Mouse (Mus musculus): ENCODE data around the gene Tent5c. TPM values are rescaled to one million over a fixed set of nuclear protein-coding genes. Genes with fewer than 3 reads are reported as not detected.
A peak's percentile ranks its signal among the peaks of the same experiment; 100 is the strongest.

Tent5c gene
- total RNA-seq (2021), result 10 to 100 TPM in 1 of 2 experiments, 1 to 10 TPM in 1; 7.1 to 19.1 TPM
- long read RNA-seq, experiment 1, full-length matches to known transcripts, result 6 of 9 reads
- long read RNA-seq, experiment 1, partial matches to known transcripts, result 0 of 9 reads
- long read RNA-seq, experiment 1, other reads (novel, unspliced or antisense), result 3 of 9 reads
- long read RNA-seq, experiment 2, full-length matches to known transcripts, result 1 of 5 reads
- long read RNA-seq, experiment 2, partial matches to known transcripts, result 0 of 5 reads
- long read RNA-seq, experiment 2, other reads (novel, unspliced or antisense), result 4 of 5 reads

DNA sequence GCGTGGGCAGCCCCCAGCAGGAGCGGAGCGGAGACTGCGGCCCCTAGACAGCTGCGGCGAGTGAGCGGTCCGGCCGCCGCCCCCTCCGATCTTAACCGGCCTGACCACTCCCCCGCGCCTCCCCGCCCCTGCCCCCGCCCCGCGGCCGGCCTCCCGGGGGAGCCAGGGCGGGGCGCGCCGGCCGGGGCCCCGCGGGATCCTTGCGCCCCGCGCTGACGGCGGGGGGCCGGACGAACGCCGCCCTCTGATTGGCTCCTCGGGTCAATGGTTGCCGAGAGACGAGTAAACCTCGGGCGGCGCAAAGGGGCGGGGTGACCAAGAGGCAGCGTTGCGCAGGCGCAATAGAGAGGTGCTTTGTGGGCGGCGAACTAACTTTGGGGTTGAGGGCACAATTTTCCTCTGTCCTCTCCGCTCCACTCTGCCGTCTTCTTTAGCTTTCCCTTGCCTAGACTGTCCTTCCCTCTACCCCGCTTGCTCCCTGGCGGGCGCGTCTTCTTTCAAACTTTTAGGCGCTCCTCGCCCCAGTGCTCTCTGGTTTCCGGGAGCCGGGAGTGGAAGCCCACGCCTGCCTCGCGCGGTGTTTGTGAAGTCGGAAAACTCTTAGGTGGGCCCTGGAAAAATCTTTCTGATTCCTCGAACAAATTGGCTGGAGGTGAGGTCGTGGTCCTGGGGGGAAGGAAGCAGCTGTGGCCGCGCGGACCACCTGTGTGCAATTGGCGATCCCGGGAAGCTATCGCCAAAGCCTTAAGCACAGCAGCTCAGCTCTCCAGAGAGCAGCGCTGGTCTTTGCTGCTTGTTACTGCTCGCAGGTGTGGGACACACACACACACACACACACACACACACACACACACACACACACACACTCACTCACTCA is at the start of gene Tent5c:
Gene Tent5c (minus strand): TSS at position 192 of the 877 bp plus-strand sequence.
- peak; percentile 95 to 97 for DNase-seq (ENCODE audit: low spot score in 2 of 2)

DNA sequence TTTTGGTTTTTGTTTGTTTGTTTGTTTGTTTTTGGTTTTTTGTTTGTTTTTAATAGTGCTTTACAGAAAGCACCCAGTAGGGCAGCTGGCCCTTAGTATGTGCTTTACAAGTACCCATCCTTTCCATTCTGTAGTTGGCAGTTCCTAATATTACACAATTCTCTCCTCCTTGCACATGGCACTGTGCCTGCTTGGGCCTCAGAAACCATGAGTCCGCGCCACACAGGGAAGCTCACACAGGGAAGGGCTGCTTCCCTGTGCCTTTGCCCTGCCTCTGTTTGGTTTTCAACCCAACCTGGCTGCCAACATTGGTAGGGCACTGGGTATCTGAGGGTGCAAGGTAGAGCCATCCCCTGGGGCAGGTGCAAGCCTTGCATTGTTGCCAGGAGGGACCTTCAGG is 47.6 kb upstream of the Tent5c start:
- no peak for DNase-seq (ENCODE audit: low spot score in 2 of 2)

DNA sequence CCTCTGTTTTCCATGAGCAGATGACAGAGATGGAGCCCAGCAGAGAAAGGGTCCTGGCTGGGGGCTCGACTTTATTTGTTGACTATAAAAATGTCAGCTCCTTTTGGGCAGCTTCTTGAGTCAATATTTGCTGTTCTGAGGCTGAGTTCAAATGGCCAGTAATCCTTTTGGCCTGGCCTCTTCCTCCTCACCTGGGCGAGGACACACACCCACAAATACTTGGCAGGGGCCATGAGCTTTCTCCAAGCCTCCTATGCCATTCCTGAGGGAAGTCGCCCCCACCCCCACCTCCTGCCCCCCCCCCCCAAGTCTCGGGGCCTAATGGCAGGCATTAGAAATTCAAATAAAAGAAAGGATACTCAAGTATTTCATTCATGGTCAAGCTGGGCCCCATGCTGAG is 46.8 kb upstream of the Tent5c start:
- DNase-seq (ENCODE audit: low spot score in 2 of 2), result no peak

DNA sequence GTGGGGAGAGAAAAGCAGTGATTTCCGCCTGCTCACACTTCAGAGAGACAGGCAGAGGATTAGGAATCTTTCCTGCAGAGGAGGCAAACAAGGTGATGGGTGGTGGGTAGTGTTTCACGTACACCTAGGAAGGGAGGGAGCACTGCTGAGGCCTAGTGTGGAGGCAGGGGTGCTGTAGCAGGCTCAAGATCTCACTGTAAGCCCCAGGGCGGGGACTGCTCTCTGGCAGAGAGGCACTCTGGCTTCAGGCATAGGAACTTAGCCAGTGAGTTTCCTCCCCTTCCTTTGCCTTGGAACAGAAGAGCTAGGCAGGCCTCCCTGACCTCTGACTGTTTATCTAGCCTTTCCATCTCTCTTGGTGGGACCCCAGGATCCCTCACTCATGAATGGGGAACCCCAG is 46.2 kb upstream of the Tent5c start:
- DNase-seq (ENCODE audit: low spot score in 2 of 2), result no peak

DNA sequence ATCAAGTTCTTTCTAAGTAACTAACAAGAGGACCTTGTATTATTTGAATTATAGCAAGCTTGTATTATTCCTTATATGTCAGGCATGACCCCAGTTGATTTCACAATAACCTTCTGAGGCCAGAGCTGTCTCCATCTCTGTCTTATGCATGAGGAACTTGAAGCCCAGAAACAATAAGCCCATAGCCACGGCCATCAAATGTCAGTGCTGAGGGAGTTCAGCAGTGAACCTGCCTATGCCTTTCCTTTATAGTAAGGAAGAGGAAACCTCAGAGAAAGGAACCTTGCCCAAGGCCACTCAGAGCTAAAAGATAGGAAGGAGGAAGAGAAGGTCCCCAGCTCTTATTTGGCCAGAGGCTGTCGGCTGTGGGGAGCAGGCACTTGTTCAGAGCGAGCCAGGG is 45.3 kb upstream of the Tent5c start:
- no peak for DNase-seq (ENCODE audit: low spot score in 2 of 2)

DNA sequence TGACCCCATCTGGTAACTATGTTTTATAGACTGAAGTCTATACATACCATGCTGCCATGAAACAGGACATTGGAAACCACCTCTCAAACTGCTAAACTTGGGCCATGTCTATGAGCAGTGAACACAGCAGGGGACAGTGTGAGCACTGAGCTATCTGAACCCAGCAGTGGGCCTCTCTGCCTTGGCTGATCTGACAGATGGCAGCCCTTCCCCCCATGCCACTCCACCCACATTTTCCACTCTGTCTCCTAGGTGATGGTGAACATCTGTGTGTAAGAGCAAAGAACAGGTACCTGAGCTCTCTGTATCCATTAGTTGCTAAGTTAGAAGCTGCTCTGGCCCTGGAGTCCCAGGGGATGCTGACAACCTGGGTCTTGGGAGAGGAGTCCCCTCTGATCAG is 44.3 kb upstream of the Tent5c start:
- DNase-seq (ENCODE audit: low spot score in 2 of 2), result no peak

DNA sequence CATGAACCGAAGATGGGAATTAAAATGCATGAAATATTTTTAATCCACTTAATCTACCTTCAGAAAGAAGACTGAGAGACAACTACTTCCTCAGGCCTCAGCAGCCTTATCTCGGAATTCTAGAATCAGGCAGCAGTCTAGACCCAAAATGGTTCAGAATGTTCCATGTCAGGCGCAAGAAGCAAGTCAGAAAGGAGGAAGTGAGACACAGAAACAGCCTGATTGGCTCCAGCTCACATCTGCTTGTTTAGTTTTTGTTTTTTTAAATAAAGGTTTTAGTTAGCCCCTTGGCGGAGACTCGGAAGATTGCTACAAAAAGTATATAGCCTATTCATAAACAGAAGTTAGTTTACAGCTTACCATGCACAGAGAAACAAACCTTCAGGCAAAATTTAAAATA is 41.8 kb upstream of the Tent5c start:
- DNase-seq (ENCODE audit: low spot score in 2 of 2), result no peak

DNA sequence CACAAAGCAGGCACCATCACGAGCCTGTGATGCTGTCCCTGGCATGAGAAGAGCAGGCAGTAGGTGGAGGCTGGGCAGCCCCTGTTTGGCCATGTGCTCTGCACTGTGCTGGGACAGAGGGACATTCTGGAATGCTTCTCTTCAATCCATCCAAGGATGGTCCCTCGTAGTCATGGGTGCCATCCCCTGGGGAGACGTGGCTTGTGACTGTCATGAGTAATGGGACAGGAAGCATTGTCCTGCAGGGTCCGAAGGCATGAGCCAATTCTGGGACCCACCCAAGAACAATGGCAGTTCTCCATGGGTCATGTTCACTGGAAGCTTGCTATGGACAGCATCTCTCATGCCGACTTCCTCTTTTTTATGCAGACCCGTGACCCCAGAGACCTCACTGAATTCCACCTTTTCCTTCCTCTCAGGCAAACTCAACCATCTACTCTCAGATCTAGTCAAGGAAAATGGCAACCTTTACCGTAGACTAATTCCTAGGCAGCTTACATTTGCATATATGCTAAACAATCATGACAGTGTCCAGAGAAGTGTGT is 41.2 kb upstream of the Tent5c start:
- no peak for DNase-seq (ENCODE audit: low spot score in 2 of 2)

DNA sequence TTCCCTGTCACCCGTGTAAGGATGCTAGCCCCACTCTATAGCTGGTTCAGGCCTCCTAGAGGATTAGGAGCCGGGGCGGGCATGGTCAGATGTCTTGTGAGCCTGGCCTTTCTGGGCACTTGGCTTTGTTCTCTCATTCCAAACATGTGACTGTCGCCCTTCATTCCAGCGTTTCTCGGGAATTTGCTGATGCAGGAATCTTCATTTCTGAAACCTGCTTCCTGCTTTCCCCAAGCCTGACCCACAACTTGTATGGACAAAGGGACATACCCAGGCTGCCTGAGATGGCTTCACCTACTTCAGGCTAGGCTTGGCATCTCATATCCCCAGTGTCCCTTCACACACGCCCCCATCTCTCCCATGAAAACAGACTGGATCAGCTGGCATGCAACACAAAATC is 33.5 kb upstream of the Tent5c start:
- no peak for DNase-seq (ENCODE audit: low spot score in 2 of 2)

DNA sequence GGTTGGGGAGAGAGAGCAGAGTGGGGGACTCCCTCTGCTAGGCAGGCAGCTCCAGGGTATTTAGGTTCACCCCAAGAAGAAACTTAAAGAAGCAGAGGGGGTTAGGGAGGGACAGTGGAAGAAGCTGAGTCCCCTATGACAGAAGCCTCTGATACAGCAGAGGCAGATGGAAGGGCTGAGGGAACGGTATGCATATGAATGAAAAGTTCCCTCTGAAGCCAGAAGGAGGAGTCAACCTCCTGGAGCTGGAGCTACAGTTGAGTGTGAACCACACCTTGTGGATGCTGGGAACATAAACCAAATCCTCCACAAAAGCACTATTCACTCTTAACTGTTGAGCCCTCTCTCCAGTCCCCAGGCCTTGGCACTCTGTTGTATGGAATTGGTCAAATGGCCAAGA is 32.5 kb upstream of the Tent5c start:
- DNase-seq (ENCODE audit: low spot score in 2 of 2), result no peak

DNA sequence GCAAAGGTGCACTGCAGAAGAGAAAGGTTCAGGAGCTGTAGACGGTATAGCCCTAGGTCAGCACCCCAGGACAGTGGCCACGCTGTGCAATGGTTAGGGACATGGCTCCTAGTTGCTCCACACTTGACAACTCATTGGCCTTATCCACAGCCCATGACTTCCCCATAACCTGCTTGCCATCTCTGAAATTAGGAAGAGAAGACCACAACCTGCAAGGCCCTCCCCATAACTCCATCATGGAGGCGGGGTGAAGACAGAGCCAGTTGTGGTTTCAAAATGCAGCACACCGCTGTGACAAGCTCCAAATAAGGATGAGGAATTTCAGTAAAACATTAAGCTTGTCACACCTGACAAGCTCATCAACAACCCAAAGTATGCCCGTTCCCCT is 26.6 kb upstream of the Tent5c start:
- no peak for DNase-seq (ENCODE audit: low spot score in 2 of 2)

DNA sequence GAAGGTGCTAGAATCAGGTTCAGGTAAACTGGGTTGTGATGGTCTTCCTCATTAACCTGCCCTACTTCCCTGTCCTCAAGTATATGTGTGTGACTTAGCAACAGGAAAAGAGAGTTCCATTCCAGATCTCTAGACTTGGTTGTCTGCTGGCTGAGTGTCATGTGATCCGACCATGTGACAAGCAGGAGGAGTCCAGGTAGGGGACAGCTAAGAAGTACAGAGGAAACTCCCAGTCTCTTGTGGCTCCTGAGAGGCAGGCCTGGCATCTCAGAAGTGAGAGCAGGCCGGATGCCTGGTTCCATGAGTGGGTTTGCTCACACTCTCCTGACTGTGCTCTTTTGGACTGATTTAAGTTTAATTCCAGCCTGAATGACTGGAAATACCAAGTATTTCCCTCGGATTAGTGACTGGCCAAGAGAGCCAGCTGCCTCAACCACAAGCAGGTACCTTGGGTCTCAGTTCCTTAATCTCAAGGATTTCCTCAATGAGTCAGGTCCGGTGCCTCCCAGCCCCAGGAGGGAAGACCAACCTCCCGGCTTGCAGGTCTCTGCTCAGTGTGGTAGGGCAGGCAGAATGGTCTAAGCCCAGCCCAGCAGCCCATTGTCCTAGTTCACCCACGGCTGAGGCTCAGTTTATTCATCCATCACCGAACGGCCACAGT is 26.1 kb upstream of the Tent5c start:
- DNase-seq (ENCODE audit: low spot score in 2 of 2), result no peak

DNA sequence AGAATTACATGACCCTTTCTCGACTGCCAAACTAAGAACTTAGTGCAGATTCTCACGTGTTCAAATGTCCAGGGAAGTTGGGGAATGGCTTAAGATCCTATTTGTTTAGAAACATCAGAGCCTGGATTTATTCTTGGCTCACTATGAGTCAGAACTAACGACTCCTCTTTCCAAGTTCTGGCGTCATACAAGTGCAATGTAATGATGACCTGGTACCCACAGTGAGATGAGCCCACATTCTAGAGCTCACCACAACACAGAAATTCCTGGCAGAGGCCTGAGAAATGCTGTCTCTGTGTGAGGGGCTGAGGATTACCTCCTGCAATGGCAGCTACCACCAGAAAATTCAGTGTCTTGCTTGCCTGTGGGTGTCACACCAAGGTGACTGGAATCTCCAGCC is 18.1 kb upstream of the Tent5c start:
- DNase-seq (ENCODE audit: low spot score in 2 of 2), result no peak

DNA sequence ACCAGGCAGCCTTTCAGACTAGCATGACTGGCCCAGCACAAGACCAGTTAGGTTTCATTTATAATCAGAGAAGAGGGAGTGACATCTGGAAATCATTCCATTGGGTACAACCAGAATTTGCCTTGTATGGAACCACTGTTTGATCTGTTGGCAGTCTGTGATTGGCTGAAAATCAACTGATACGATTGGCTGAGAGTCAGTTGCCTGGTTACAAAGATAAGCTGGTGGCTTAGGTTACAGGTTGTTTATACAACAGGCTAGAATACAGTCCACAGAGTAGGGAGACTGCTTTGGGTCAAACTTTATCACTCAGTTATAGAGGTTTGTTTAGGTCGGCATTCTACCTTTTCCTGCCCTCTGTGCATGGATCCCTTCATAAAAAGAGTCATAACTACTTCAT is 17.6 kb upstream of the Tent5c start:
- no peak for DNase-seq (ENCODE audit: low spot score in 2 of 2)

DNA sequence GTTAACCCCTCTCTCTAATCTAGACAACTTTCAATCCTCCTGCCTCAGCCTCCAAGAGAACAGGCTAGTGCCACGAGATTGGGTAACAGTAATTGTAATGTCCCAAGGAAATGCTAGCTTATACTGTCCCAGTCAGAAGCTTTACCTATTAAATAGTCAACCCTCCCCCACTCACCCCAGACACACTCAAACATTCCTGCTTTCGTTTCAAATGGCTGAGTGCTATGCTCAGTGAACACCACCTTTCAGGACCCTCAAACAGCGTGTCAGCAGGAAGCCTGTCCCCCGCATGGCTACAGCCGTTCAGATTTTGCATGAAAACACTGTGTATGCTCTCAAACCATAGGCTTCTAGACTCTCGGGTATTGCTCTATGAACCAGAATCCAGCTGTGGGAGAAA is 14.8 kb upstream of the Tent5c start:
- no peak for DNase-seq (ENCODE audit: low spot score in 2 of 2)

DNA sequence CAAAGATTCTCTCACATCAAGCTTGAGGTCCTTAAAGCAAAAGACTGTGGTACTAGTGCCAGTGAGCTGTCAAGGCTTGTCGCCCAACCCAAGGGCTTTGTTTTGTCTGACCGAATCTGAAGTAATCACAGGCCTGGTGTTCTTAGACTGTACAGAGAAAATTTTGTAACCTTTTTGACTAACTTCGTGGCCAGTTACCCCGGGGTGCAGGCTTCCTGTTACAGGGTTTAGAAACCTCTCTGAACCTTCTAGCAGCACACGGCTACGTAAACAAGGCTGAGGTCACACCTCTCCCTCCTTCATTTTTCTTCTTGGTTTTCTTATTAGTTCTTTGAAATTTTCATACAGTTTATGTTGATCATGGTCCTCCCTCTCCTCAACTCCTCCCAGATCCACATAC is 13.4 kb upstream of the Tent5c start:
- no peak for DNase-seq (ENCODE audit: low spot score in 2 of 2)

DNA sequence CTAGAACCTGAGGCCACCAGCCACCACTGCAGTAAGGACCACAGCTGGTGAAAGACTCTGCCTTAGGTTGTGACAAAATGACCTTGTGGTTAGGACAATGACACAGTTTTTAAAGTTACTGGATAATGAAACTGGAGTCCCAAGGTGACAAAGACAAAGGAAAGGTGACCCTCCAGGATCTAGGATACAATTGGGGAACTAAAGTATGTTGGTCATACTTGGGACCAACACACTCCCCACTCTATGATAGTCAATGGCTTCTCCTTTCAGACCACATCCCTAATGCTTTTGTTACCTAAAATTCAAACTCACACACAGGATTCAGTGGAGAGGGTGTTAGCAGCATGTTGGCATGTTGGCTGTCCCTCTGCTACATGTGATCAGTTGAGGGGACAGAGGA is 12.8 kb upstream of the Tent5c start:
- DNase-seq (ENCODE audit: low spot score in 2 of 2), result no peak

DNA sequence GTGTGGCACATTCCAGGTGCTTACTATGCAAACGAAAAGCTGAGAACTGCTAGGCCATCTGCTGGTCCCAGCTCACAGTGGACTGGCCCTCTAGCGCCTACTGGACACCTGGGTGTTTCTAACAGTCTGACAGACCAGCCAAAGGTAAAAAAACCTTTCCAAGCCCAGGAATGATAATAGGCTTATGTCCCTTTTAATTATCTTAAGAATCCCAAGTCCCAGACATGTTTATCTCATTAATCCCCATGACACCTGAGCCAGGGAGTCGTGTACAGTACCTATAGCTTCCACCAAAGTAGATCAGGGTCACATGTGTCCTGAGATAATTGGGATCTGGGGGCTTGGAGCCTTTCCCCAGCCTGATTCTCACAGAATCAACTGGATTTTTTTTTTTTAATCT is 7.0 kb upstream of the Tent5c start:
- DNase-seq (ENCODE audit: low spot score in 2 of 2), result no peak

DNA sequence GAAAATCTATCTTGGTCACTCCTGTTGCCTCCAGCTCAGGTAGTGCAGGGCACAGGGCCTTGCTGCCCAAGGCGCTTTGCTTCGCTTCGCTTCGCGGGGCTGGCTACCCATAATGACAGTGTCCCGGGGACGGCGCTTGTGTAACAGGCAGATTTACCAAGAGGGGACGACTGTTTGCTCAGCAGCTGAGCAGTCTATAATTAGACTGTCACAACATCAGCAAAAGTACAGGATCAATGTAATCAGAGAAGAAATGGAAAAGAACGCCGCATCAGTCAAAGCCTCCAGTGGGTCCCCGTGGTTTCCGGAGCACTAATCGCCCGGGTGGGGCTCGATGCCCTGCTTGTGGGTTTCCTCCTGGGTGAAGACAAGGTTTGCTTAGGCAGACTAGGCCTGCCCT is 6.3 kb upstream of the Tent5c start:
- no peak for DNase-seq (ENCODE audit: low spot score in 2 of 2)

DNA sequence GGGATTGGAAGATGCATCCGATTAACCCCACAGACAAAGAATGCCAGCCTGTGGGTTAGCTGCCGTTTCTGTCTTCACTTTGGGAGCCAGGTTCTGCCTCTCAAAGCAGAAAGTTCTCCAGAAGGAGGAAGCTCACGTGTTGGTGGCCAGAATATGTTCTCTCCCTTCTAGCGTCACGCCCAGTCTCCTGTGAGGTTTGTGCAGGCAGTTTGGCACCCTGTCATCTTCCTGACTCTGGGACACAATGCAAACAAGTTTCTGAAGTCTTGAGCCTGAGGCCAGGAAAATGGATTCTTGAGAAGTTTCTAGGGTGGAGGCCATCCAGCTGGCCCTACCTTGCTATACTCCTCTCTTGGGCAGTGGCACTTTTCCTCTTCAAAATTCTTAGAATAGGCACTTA is 5.8 kb upstream of the Tent5c start:
- no peak for DNase-seq (ENCODE audit: low spot score in 2 of 2)

DNA sequence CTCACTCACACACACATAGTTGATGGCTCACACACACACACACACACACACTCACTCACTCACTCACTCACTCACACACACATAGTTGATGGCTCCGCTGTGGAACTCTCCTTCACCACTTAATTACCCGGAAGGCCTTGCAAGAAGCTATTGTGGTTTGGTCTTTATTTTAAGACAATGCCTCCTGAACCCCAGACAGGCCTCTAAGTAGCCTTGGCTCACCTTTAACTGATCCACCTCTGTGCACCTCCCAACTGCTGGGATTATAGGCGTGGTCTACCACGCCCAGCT is 831 bp upstream of the Tent5c start:
- DNase-seq (ENCODE audit: low spot score in 2 of 2), result no peak

All from adrenal gland, adult 18-20 months (tissue).